Mouse (Mus musculus) lung, postnatal 0 days (tissue): ENCODE measurements around the gene Bcl2l1. TPM values are rescaled to one million over a fixed set of nuclear protein-coding genes. Genes with fewer than 3 reads are reported as not detected.
A peak's percentile ranks its signal among the peaks of the same experiment; 100 is the strongest.

Experiments used
- ATAC-seq: fragments of 200-750 bp; cut with Nextera tagmentation; 2 replicates; pipeline ENCODE4 v1.8.0; 2017; ENCODE audit warnings: moderate library complexity
- DNase-seq: peaks from one replicate; pipeline ENCODE4 v3.0.0-alpha.2; 2016; ENCODE audit warnings: low spot score
- H3K27ac ChIP-seq: fragments of 300-500 bp; sonication (generic); 2 replicates; pipeline ENCODE4 v1.5.1; 2014; ENCODE audit warnings: antibody characterized with exemption, mild to moderate bottlenecking, low read length, mixed read lengths
- H3K27me3 ChIP-seq: fragments of 300-500 bp; sonication (generic); replicated peaks from 2 replicates; pipeline ENCODE4 v1.6.1; 2014; ENCODE audit warnings: low read length, mixed read lengths; ENCODE audit not compliant: insufficient read depth
- H3K36me3 ChIP-seq: fragments of 300-500 bp; sonication (generic); 2 replicates; pipeline ENCODE4 v1.6.1; 2014; ENCODE audit warnings: low read length, mixed read lengths; ENCODE audit not compliant: insufficient read depth
- H3K4me1 ChIP-seq: fragments of 300-500 bp; sonication (generic); 2 replicates; pipeline ENCODE4 v1.6.1; 2014; ENCODE audit warnings: antibody characterized with exemption, low read depth, low read length, mixed read lengths; ENCODE audit not compliant: insufficient read depth
- H3K4me2 ChIP-seq: fragments of 300-500 bp; sonication (generic); replicated peaks from 2 replicates; pipeline ENCODE4 v1.6.1; 2014; ENCODE audit warnings: low read depth, mild to moderate bottlenecking, low read length, moderate library complexity, mixed read lengths
- H3K4me3 ChIP-seq: fragments of 300-500 bp; sonication (generic); 2 replicates; pipeline ENCODE4 v1.5.1; 2014; ENCODE audit warnings: low read depth, low read length
- H3K9ac ChIP-seq: fragments of 300-500 bp; sonication (generic); replicated peaks from 2 replicates; pipeline ENCODE4 v1.6.1; 2014; ENCODE audit warnings: low read depth, mild to moderate bottlenecking
- H3K9me3 ChIP-seq: fragments of 300-500 bp; sonication (generic); 2 replicates; pipeline ENCODE4 v1.6.1; 2016; ENCODE audit warnings: low read length, mixed read lengths
- CTCF ChIP-seq: IDR thresholded peaks from 2 replicates; pipeline ENCODE4 v1.5.1; 2016; ENCODE audit warnings: antibody characterized with exemption, mild to moderate bottlenecking
- EP300 ChIP-seq: IDR thresholded peaks from 2 replicates; pipeline ENCODE4 v1.6.1; 2016; ENCODE audit warnings: antibody characterized with exemption, mild to moderate bottlenecking, control low read depth
- WGBS: fragments of 180-500 bp; shearing (Covaris S2); extraction: QIAGEN DNeasy Blood & Tissue Kit; methylation state at CpG from one replicate; pipeline ENCODE4 v1.1.7; 2014; 5-methylcytosine and 5-hydroxymethylcytosine counted together
- polyA plus RNA-seq: library from polyadenylated mRNA; unstranded; fragments of >200 nt; fragmentation: Nextera tagmentation; extraction: Ambion mirVana; gene quantifications from 2 replicates; pipeline ENCODE4 v1.2.1, GENCODE M21; 2015

Bcl2l1 gene
- polyA plus RNA-seq, 1 experiment from 2014 or later, result 103 TPM

GRCm38 (mm10) chr2:152859501-152859900 lies 28.0 kb upstream of the Bcl2l1 start:
- H3K9ac ChIP-seq, result no peak overlapping the region
- no peaks in the 10 kb centered on the region for H3K27me3 ChIP-seq
- ATAC-seq (no peak), DNase-seq (no peak)
- no peaks in the 10 kb centered on the region; the same call in 1 of the 2 replicates for H3K36me3 ChIP-seq
- TF ChIP-seq EP300 (no peak), CTCF (no peak)
- H3K4me1 ChIP-seq, result no peaks in the 10 kb centered on the region
- 89% methylated on average over 3 of the region's 3 CpGs for WGBS
- no peaks in the 10 kb centered on the region for H3K9me3 ChIP-seq
- H3K27ac ChIP-seq, result no peak overlapping the region
- no peak overlapping the region for H3K4me2 ChIP-seq
- H3K4me3 ChIP-seq, result no peak overlapping the region

DNA sequence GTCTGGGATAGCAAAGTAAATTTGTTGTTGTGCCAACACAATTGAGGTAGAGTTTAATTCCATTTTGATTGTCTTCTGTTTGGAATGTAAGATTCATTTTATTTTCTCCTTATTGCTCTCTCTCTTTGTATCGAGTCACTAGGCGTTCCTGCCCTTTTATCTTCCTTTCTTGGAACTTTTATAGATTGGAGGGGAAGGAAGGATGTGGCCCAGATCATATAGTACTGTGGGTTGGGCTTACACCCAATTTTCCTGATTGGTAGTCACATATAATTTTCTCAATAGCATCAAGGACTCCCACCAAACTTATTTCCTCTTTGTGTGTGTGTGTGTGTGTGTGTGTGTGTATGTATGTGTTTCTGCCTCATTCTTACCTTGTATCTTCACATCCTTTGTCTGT lies 16.9 kb upstream of the Bcl2l1 start:
- Histone ChIP-seq H3K4me3 (peak overlapping the region; percentile 80), H3K36me3 (no peaks in the 10 kb centered on the region), H3K27me3 (no peaks in the 10 kb centered on the region), H3K4me2 (peak overlapping the region; percentile 84), H3K4me1 (no peaks in the 10 kb centered on the region), H3K27ac (no peak overlapping the region), H3K9me3 (no peaks in the 10 kb centered on the region), H3K9ac (no peak overlapping the region; the same call in 1 of the 2 replicates)
- WGBS, result 6% methylated on average over 2 of the region's 2 CpGs
- ATAC-seq, result no peak
- no peak for DNase-seq
- TF ChIP-seq EP300 (no peak), CTCF (no peak)

DNA sequence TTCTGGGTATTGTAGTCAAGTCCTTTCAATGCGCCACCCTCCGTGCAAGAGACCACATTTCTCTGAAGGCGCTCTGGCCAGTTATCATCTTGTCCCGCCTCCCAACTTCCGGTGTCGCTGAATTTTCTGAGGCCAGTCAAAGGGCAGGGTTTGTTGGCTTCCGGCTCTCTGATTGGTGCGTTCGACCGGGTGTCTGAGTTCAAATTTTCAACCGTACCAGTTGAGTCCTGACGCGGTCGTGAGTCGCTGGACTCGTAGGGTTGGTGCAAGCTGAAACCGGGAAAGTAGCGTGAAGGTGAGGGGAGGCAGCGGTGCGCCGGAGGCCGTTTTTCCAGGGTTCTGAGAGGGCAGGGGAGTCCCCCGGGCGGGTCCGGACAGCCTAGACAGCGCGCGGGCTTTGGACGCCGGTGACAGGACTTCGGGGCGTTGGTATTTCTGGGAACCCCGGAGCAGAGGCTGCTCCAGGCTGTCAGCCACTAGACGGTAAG lies 16.3 kb upstream of the Bcl2l1 start, which contains the start of gene Tpx2:
Gene Tpx2, plus strand, starts transcription at position 150 of the 488 bp plus-strand sequence.
- H3K4me2 ChIP-seq, result peak within 1 kb of the TSS; percentile 84

GRCm38 (mm10) chr2:152847057-152847814 lies 15.7 kb upstream of the Bcl2l1 start:
- H3K4me1 ChIP-seq, result no peaks in the 10 kb centered on the region
- H3K27ac ChIP-seq, result no peak overlapping the region
- peak overlapping the region; percentile 80 for H3K4me3 ChIP-seq
- no peaks in the 10 kb centered on the region for H3K27me3 ChIP-seq
- no peak overlapping the region for H3K9ac ChIP-seq
- TF ChIP-seq EP300 (no peak), CTCF (no peak)
- WGBS, result 13% methylated on average over 3 of the region's 3 CpGs
- DNase-seq, result no peak
- no peaks in the 10 kb centered on the region for H3K36me3 ChIP-seq
- H3K9me3 ChIP-seq, result no peaks in the 10 kb centered on the region
- no peak for ATAC-seq
- peak overlapping the region; percentile 84 for H3K4me2 ChIP-seq

More for the DNA sequence above, 16.3 kb upstream of the Bcl2l1 start, which contains the start of gene Tpx2:
- Histone ChIP-seq H3K9ac (peak within 1 kb of the TSS; percentile 51; the same call in 1 of the 2 replicates), H3K9me3 (no peaks in the 10 kb centered on the region), H3K27me3 (no peaks in the 10 kb centered on the region), H3K36me3 (no peaks in the 10 kb centered on the region), H3K4me1 (no peaks in the 10 kb centered on the region), H3K4me3 (peak within 1 kb of the TSS; percentile 80), H3K27ac (0 out of 2 replicates have a peak within 1 kb of the TSS, but pooled peaks have one; percentile 9)
- peak; percentile 99 for ATAC-seq
- peak; percentile 99 for DNase-seq
- WGBS, result under 1% methylated on average over 34 of the region's 34 CpGs
- no peak for TF ChIP-seq EP300
- peak; percentile 58 for TF ChIP-seq CTCF

DNA sequence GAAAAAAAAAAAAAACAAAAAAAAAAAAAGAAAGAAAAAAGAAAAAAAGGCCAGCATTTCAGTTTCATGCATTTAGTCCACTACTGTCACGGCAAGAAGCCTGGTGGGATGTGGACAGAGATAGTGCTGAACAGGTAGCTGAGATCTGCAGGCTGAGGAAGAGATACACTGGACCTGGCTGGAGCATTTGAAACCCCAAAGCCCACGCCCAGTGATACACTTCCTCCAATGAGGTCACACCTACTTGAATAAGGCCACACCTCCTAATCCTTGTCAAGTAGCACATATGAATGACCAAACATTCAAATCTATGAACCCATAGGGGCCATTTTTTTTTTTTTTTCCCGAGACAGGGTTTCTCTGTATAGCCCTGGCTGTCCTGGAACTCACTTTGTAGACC lies 11.2 kb upstream of the Bcl2l1 start:
- WGBS, result 45% methylated on average over 3 of the region's 3 CpGs
- TF ChIP-seq EP300 (no peak), CTCF (no peak)
- no peak overlapping the region for H3K27ac ChIP-seq
- ATAC-seq (no peak), DNase-seq (no peak)
- H3K9me3 ChIP-seq, result no peaks in the 10 kb centered on the region
- no peak overlapping the region for H3K4me2 ChIP-seq
- H3K36me3 ChIP-seq, result no peaks in the 10 kb centered on the region
- no peaks in the 10 kb centered on the region for H3K4me1 ChIP-seq
- no peaks in the 10 kb centered on the region for H3K27me3 ChIP-seq
- no peak overlapping the region for H3K9ac ChIP-seq
- no peak overlapping the region for H3K4me3 ChIP-seq

DNA sequence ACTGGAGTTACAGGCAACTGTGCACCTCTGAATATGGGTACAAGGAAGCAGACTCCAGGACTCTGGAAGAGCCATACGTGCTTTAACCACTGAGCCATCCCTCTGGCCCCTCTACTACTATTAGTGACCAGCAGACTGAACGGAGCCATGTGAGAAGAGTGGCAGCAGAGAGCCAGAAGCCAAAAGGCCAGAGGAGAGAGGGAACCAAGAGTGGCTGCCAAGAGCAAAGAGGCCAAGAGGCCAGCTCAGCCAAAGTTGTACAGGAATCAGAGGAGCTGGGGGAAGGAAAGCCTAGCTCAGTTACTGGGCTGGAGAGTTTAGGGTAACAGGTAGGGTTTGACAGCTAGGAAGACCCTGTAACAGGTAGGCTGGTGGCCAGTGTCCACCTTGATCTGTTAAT lies 7.7 kb upstream of the Bcl2l1 start:
- Histone ChIP-seq H3K4me1 (no peaks in the 10 kb centered on the region), H3K4me3 (no peak overlapping the region), H3K4me2 (no peak overlapping the region), H3K9ac (no peak overlapping the region), H3K27ac (no peak overlapping the region), H3K36me3 (no peaks in the 10 kb centered on the region), H3K27me3 (no peaks in the 10 kb centered on the region), H3K9me3 (no peaks in the 10 kb centered on the region)
- TF ChIP-seq CTCF (no peak), EP300 (no peak)
- WGBS, result 44% methylated on average over 2 of the region's 2 CpGs
- ATAC-seq, result no peak
- DNase-seq, result no peak
